Mouse (Mus musculus) monocyte, adult 59 days (primary cell): ENCODE measurements around the gene Tm9sf3. TPM values are rescaled to one million over a fixed set of nuclear protein-coding genes. Genes with fewer than 3 reads are reported as not detected.

Source experiments
- total RNA-seq, 2 experiments: library from RNA; stranded (reverse); gene quantifications; one replicate each; pipeline ENCODE4 v1.2.4; 2023

The Tm9sf3 gene
- total RNA-seq = 100 to 1,000 TPM; 118 to 119 TPM

GRCm38 (mm10) chr19:41263630-41264295 lies at the start of gene Tm9sf3:
Gene Tm9sf3 (minus strand): TSS chr19:41263997.

GRCm38 (mm10) chr19:41206811-41207344 lies 56.9 kb downstream of the Tm9sf3 start, which contains the start of gene Tll2:
Gene Tll2 (minus strand): TSS chr19:41206835.

Other genes starting within 250 kb of the Tm9sf3 start
- gene Dntt, start 234.7 kb downstream of the Tm9sf3 start, total RNA-seq = not detected
- gene Opalin, start 186.9 kb downstream of the Tm9sf3 start, total RNA-seq = not detected
- gene Tll2, start 57.2 kb downstream of the Tm9sf3 start, total RNA-seq = not detected
- gene Pik3ap1, start 121.1 kb upstream of the Tm9sf3 start, total RNA-seq = 100 to 1,000 TPM; 193 TPM
- gene Lcor, start 218.6 kb upstream of the Tm9sf3 start, total RNA-seq = 10 to 100 TPM; 25.7 to 25.9 TPM